In genomic region chr17:85044466-85044865, GRCm38 (mm10) we compare ENCODE assay signal across 26 mouse cellular contexts. TPM values are rescaled to one million over a fixed set of nuclear protein-coding genes. Genes with fewer than 3 reads are reported as not detected.
A peak's percentile ranks its signal among the peaks of the same experiment; 100 is the strongest.
DNase-seq lines count a peak whose midpoint lies in the region; ATAC-seq and TF ChIP-seq lines count a peak whose summit lies in the region.
"Had no signal": no experiment of that assay in that cellular context is flagged by ENCODE, and none has a peak within 500 bp of the region (broad histone marks: within the 10 kb centered on the region; RNA-seq: fewer than 3 reads in every experiment).

No protein-coding gene starts in this region.

- ATAC-seq in liver, embryonic 15.5 days (ENCODE audit: insufficient read depth): no peak
- no peak for ATAC-seq in kidney, embryonic 15.5 days (replicated peaks; ENCODE audit: low FRiP score)
- ATAC-seq: CD4-positive, CD25-positive, alpha-beta regulatory T cell, adult 4 months; forebrain, embryonic 15.5 days; hindbrain, embryonic 16.5 days had no signal

- H3K27ac ChIP-seq in liver, embryonic 15.5 days (replicated peaks): peak overlapping the region; percentile 51; the same call in 1 of the 2 replicates
- H3K27ac ChIP-seq in kidney, adult 2 months (ENCODE audit: insufficient read depth, low read depth, low read length): peak overlapping the region; percentile 99
- H3K27ac ChIP-seq in kidney, embryonic 15.5 days: peak overlapping the region; percentile 82
- H3K27ac ChIP-seq in forebrain, embryonic 10.5 days: no peak overlapping the region
- H3K27ac ChIP-seq: forebrain, embryonic 15.5 days; heart, embryonic 10.5 days; heart, embryonic 15.5 days; layer of hippocampus, adult 2 months; limb, embryonic 10.5 days; limb, embryonic 15.5 days; lung, embryonic 15.5 days; midbrain, embryonic 12.5 days; neural tube, embryonic 13.5 days had no signal

- H3K36me3 ChIP-seq in liver, embryonic 15.5 days (replicated peaks): no peaks in the 10 kb centered on the region
- H3K36me3 ChIP-seq in kidney, adult 2 months (ENCODE audit: control insufficient read depth, insufficient read depth, low read length): peaks cover 4% of the 10 kb centered on the region; the same call in 1 of the 2 replicates
- H3K36me3 ChIP-seq in kidney, embryonic 15.5 days: no peaks in the 10 kb centered on the region
- H3K36me3 ChIP-seq in forebrain, embryonic 10.5 days (replicated peaks): no peaks in the 10 kb centered on the region
- H3K36me3 ChIP-seq: forebrain, embryonic 15.5 days; heart, embryonic 10.5 days; heart, embryonic 15.5 days; limb, embryonic 10.5 days; limb, embryonic 15.5 days; lung, embryonic 15.5 days; midbrain, embryonic 12.5 days; neural tube, embryonic 13.5 days had no signal

- no peak overlapping the region for H3K4me3 ChIP-seq in liver, embryonic 15.5 days (replicated peaks)
- H3K4me3 ChIP-seq in kidney, adult 2 months (ENCODE audit: insufficient read depth, low read depth, low read length): no peak overlapping the region
- no peak overlapping the region for H3K4me3 ChIP-seq in kidney, embryonic 15.5 days (replicated peaks)
- no peak overlapping the region for H3K4me3 ChIP-seq in forebrain, embryonic 10.5 days
- H3K4me3 ChIP-seq: forebrain, embryonic 15.5 days; heart, embryonic 10.5 days; heart, embryonic 15.5 days; layer of hippocampus, adult 2 months; limb, embryonic 10.5 days; limb, embryonic 15.5 days; lung, embryonic 15.5 days; midbrain, embryonic 12.5 days; neural tube, embryonic 13.5 days had no signal

- DNase-seq in liver: no peak
- DNase-seq in kidney, adult 2 months: peak; percentile 90
- DNase-seq in kidney, postnatal 25 days: peak; percentile 79 to 87
- DNase-seq in cerebellum, adult 11-12 months: no peak
- no peak for DNase-seq in cerebellum, postnatal 10 days
- no peak for DNase-seq in forebrain, embryonic 10.5 days (ENCODE audit: extremely low spot score, low spot score)
- DNase-seq: adrenal gland, postnatal 25 days; cerebellum, adult 2 months; cerebellum, postnatal 25 days; gastrocnemius, postnatal 25 days; heart, adult 11 months; lung, postnatal 36 days; right cerebral cortex, postnatal 4 days had no signal

- no peak for TF ChIP-seq POLR2A in kidney, adult 2 months (IDR thresholded peaks at IDR 0.05; ENCODE audit: low read depth, low read length)

- no peak overlapping the region for H3K9ac ChIP-seq in liver, embryonic 15.5 days
- no peak overlapping the region for H3K9ac ChIP-seq in kidney, embryonic 15.5 days
- H3K9ac ChIP-seq: forebrain, embryonic 15.5 days; heart, embryonic 15.5 days; limb, embryonic 15.5 days; lung, embryonic 15.5 days; midbrain, embryonic 12.5 days; neural tube, embryonic 13.5 days had no signal

- no peaks in the 10 kb centered on the region for H3K9me3 ChIP-seq in liver, embryonic 15.5 days (replicated peaks)
- H3K9me3 ChIP-seq in kidney, embryonic 15.5 days (replicated peaks): no peaks in the 10 kb centered on the region
- H3K9me3 ChIP-seq in forebrain, embryonic 10.5 days: no peaks in the 10 kb centered on the region
- H3K9me3 ChIP-seq: forebrain, embryonic 15.5 days; heart, embryonic 10.5 days; heart, embryonic 15.5 days; limb, embryonic 10.5 days; limb, embryonic 15.5 days; lung, embryonic 15.5 days; midbrain, embryonic 12.5 days; neural tube, embryonic 13.5 days had no signal

- WGBS in liver, embryonic 15.5 days (ENCODE audit: insufficient replicate concordance): 67% methylated on average over 5 of the region's 5 CpGs
- WGBS in kidney, adult 2 months: 46% methylated on average over 5 of the region's 5 CpGs
- WGBS in kidney, embryonic 15.5 days: 75% methylated on average over 5 of the region's 5 CpGs
- WGBS in forebrain, embryonic 10.5 days: 91% methylated on average over 5 of the region's 5 CpGs

- H3K27me3 ChIP-seq in liver, embryonic 15.5 days: no peaks in the 10 kb centered on the region
- H3K27me3 ChIP-seq in kidney, adult 2 months (replicated peaks; ENCODE audit: control insufficient read depth, insufficient read depth, low read length): no peaks in the 10 kb centered on the region
- H3K27me3 ChIP-seq in kidney, embryonic 15.5 days: no peaks in the 10 kb centered on the region
- no peaks in the 10 kb centered on the region for H3K27me3 ChIP-seq in forebrain, embryonic 10.5 days (ENCODE audit: poor library complexity, severe bottlenecking)
- H3K27me3 ChIP-seq: forebrain, embryonic 15.5 days; heart, embryonic 15.5 days; limb, embryonic 15.5 days; lung, embryonic 15.5 days; midbrain, embryonic 12.5 days; neural tube, embryonic 13.5 days had no signal

- peaks cover 7% of the 10 kb centered on the region; the same call in 1 of the 2 replicates for H3K4me1 ChIP-seq in liver, embryonic 15.5 days (replicated peaks)
- peaks cover 52% of the 10 kb centered on the region for H3K4me1 ChIP-seq in kidney, adult 2 months (ENCODE audit: control insufficient read depth, insufficient read depth, low read length)
- peaks cover 20% of the 10 kb centered on the region for H3K4me1 ChIP-seq in kidney, embryonic 15.5 days
- peaks cover 5% of the 10 kb centered on the region; the same call in 1 of the 2 replicates for H3K4me1 ChIP-seq in forebrain, embryonic 10.5 days
- H3K4me1 ChIP-seq: forebrain, embryonic 15.5 days; heart, embryonic 10.5 days; heart, embryonic 15.5 days; limb, embryonic 10.5 days; limb, embryonic 15.5 days; lung, embryonic 15.5 days; midbrain, embryonic 12.5 days; neural tube, embryonic 13.5 days had no signal

- no peak overlapping the region for H3K4me2 ChIP-seq in liver, embryonic 15.5 days
- H3K4me2 ChIP-seq in kidney, embryonic 15.5 days: no peak overlapping the region
- H3K4me2 ChIP-seq: forebrain, embryonic 15.5 days; heart, embryonic 15.5 days; limb, embryonic 15.5 days; lung, embryonic 15.5 days; midbrain, embryonic 12.5 days; neural tube, embryonic 13.5 days had no signal

- no peak for TF ChIP-seq CTCF in kidney, adult 2 months (conservative IDR thresholded peaks at IDR 0.05; ENCODE audit: insufficient read depth, insufficient read length, low read depth, low read length)

RNA-seq across cellular contexts. Expression of gene Slc3a1, which starts 16.3 kb away (rescaled TPM):
- polyA plus RNA-seq in liver, embryonic 15.5 days (2015; fragmentation: Nextera tagmentation; extraction: Ambion mirVana): 2.1 and 4.3 TPM in 2 replicates
- polyA plus RNA-seq in kidney, adult 2 months (2012; rRNA removed): 289 and 340 TPM in 2 replicates
- polyA plus RNA-seq in kidney, embryonic 15.5 days (2015; fragmentation: Nextera tagmentation; extraction: Ambion mirVana): 11.1 and 13.1 TPM in 2 replicates
- polyA plus RNA-seq in forebrain, embryonic 10.5 days (2016; fragmentation: Nextera tagmentation; extraction: Ambion mirVana): 0.25 and 0.31 TPM in 2 replicates

RNA-seq across cellular contexts. Expression of gene Prepl, which starts 45.6 kb away (rescaled TPM):
- 7.0 TPM in 2 replicates for polyA plus RNA-seq in liver, embryonic 15.5 days (2015; fragmentation: Nextera tagmentation; extraction: Ambion mirVana)
- polyA plus RNA-seq in kidney, adult 2 months (2012; rRNA removed): 15.2 and 18.0 TPM in 2 replicates
- polyA plus RNA-seq in kidney, embryonic 15.5 days (2015; fragmentation: Nextera tagmentation; extraction: Ambion mirVana): 32.0 and 32.7 TPM in 2 replicates
- 30.2 and 31.1 TPM in 2 replicates for polyA plus RNA-seq in forebrain, embryonic 10.5 days (2016; fragmentation: Nextera tagmentation; extraction: Ambion mirVana)

RNA-seq across cellular contexts. Expression of gene Camkmt, which starts 45.9 kb away (rescaled TPM):
- polyA plus RNA-seq in liver, embryonic 15.5 days (2015; fragmentation: Nextera tagmentation; extraction: Ambion mirVana): 2.7 and 3.0 TPM in 2 replicates
- polyA plus RNA-seq in kidney, adult 2 months (2012; rRNA removed): 3.6 and 3.9 TPM in 2 replicates
- 13.8 and 15.4 TPM in 2 replicates for polyA plus RNA-seq in kidney, embryonic 15.5 days (2015; fragmentation: Nextera tagmentation; extraction: Ambion mirVana)
- polyA plus RNA-seq in forebrain, embryonic 10.5 days (2016; fragmentation: Nextera tagmentation; extraction: Ambion mirVana): 14.0 and 14.4 TPM in 2 replicates

Comparison
In these comparisons a context has a peak if more than half of its experiments do, and no peak if none do; other contexts are left out.
1. RNA of gene Slc3a1, which starts 16.3 kb away (polyA plus RNA-seq): 289 to 340 TPM in kidney, adult 2 months; 11.1 to 13.1 TPM in kidney, embryonic 15.5 days, 2.1 to 4.3 TPM in liver, embryonic 15.5 days and 0.25 to 0.31 TPM in forebrain, embryonic 10.5 days; every median in the first group is over 10 times any median in the second.
2. DNase-seq: peak in kidney, adult 2 months (single experiment) and kidney, postnatal 25 days (2 of 2); none in liver (single experiment), cerebellum, adult 11-12 months (single experiment), cerebellum, postnatal 10 days (0 of 2) and forebrain, embryonic 10.5 days (single experiment).